Mouse (Mus musculus): ENCODE data around the gene Myl6b.

Gene Myl6b

DNA sequence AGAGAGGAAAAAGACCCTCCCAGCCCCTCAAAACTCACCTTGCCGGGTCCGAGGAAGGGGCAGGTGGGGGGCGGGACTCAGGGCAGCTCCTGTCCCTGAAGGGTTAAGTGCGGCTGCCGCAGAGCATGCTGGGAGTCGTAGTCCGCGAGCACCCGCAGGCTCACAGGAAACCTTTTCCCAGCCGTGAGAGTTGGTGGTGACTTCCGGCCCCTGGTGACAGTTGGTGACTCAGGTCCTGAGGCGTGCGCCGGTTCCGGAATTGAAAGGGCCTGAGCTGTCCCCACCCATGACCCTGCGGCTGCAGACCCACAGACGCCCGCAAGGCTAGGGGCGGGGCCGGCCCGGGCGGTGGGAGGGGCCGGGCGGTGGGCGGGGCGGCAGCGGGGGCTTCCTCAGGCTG is at the start of gene Myl6b:
Myl6b (minus strand) TSS at position 96 of the 400 bp plus-strand sequence.
- DNase-seq (ENCODE audit: low read depth, low spot score), result peak; percentile 97

DNA sequence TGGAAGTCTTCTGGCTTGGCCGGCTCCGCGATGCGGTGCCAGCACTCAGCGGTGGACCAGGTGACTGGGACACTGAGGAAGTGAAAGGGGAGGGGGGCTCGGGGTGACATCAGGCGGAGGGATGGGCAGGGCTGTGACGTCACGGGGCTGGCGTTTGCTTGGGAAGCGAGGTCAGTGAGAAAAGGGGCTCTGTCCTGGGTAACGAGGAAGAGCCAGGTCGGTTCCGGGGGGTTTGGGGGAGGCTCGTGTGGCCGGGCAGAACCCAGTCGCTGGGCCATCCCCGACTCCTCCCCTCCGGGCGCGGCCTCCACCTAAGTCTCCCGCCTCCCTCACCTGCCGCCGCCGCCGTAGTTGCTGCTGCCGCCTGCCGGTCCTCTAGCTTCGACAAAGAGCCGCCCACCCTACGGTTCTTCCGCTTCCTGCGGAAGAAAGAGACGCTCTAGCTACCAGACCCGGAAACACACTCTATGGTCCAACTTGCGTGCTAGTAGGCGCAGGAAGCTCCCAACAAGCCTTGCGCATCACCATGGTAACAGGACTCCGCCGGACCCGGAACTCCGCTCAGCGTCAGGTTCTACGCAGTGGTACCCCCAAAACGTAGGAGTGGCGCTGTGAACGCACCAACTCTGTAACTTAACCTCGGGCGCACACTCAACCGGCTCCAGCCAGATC is 49.0 kb upstream of the Myl6b start, which contains the start of gene Zc3h10:
Zc3h10 (minus strand) TSS at position 414 of the 672 bp plus-strand sequence.
- peak; percentile 97 for DNase-seq (ENCODE audit: low read depth, low spot score)

DNA sequence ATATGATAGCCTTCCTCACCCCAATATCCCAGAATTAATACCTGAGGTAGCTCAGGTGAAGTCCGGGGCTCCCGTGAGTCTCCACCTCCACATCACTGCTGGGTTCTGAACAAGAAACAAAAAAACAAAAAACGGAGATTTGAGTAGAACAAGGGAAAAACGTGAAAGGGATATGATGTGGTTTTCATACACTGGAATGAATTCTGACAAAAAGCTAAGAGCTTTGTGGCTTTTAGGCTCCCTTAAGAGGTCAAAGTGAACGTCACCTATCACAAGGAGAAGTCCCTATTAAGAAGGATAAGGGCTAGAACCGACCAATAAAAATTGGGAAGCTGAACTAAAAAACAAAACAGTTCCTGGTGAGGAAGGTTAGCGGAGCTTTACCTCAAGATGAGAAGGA is 48.3 kb upstream of the Myl6b start:
- DNase-seq (ENCODE audit: low read depth, low spot score), result no peak

DNA sequence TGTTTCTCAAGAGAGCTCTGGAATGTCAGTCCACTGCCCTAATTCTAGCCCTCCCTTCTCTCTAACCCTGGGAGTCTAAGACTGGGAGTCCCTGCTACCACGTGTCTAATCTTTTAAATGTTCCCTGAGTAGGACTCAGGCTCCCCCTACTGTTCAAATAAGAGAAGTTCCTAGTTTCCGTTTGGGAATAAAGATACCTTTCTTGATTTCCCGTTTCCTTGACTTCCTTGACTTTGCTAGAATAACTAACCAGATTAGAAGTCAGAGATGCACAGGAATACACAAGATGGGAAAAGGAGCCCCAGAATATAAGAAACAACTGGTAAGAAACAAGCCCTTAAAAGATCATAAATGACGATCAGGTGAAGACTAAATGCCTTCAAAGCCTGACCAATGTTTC is 47.9 kb upstream of the Myl6b start:
- peak; percentile 79 for DNase-seq (ENCODE audit: low read depth, low spot score)

DNA sequence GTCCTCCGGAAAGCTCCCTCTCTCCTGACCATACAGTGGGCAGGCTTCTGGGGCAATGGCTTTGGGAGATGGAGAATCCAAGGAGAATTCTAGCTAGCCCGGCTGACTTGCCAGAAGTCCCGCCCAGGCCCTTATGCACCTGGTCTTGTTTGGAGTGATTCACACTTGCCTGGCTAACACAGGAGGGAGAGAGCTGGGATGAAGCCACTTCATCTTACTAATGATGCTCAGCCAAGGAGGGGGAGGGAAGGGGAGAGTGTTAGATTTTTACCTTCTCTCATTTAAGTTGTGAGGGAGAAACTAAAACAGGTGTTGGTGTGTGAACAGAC is 47.0 kb upstream of the Myl6b start:
- DNase-seq (ENCODE audit: low read depth, low spot score), result no peak

DNA sequence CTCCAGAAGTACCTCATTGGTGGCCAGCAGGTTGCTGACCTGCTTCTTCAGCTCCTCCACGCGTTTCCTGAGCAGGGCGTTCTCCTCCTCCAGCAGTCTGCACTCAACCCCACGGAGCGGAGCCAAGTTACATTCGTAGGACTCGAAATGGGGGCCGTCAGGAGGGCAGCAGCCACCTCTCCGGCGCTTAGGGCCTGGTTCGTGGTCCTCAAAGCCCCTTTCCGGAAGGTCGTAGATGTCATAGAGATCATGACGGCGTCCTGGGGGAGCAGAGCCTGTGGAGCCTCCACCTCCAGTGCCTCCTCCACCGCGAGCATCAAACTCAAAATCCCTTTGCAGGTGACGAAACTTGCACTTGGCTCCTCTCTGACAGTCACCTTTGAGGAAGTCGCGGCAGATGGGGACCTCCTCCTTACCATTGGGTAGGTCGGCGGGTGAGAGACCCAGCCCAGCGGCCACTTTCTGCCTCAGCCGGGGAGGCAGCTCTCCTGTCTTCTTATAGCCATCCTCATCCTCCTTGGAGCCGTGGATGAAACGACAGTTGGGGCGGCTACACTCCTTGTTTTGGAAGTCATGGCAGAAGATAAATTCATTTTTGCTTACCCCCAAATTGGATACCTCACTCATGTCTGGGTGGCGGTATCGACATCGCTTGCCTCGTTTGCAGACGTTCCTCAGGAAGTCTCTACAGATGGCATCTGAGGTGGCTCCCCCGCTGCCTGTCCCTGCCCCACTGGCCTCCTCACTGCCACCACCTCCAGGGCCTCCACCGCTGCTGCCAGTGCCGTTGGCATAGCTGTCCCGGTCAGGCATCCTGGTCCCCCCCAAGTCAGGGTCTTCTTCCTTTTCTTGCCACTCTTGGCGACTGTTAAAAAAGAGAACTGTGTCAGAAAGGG is 46.4 kb upstream of the Myl6b start:
- DNase-seq (ENCODE audit: low read depth, low spot score), result no peak

DNA sequence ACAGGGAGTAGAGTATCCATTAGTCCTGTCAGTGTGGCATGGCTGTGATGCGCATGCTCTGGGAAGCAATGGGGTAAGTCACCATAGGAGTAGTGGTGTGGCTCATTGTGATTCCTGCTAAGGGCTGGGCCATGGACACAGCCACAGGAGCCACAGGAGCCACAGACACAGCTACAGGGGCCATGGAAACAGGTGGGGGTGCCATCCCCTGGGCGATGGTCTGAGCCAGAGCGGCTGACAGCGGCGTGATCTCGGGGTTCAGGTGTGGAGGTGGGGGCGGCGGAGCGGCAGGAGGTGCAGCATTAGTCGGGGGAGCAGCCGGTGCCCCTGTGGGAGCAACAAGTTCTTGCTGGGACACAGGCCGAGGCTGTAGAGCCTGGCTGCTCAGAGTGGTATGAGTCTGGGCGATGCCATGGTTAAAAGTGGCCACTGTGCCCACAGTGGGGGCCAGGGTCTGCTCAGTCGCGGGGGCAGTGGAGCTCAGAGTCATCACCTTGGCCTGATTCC is 45.7 kb upstream of the Myl6b start:
- DNase-seq (ENCODE audit: low read depth, low spot score), result no peak

DNA sequence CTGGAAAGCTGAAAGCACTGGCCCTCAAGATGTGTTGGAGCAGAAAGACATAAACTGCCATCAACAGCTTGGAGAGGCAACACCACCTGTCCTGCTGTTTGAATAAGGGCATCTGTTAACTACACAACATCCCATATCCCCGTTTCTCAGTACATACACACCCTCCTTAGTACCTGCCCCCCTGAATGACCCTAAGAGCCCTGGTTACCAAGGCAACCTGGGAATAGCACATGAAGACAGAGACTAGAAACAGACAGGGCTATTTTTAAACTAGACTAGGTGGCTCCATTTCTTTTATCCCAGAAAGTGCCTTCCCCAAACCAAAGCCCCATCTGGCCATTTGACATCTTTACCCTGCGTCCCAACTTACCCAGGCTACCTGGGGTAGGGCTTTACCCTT is 44.6 kb upstream of the Myl6b start:
- no peak for DNase-seq (ENCODE audit: low read depth, low spot score)

DNA sequence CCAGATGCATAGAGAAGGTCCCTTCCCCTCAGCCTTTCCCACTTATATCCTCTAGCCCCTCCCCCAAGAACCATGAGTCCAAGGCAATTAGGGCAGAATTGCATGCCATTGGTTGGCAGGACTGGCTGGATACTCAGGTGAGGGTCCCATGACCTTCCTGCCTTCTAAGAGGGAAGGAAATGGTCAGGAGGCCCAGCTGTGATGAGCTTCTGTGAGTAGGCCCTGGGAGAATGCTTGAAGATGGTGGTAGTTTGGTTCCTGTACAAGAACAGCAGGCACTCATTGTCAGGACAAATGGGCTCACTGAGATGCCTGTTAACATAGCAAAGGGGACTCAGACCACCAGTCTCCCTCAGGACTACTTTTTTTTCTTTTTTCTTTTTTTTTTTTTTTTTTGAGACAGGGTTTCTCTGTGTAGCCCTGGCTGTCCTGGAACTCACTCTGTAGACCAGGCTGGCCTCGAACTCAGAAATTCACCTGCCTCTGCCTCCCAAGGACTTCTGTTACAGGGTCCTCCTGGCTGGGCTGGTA is 39.9 kb upstream of the Myl6b start:
- no peak for DNase-seq (ENCODE audit: low read depth, low spot score)

DNA sequence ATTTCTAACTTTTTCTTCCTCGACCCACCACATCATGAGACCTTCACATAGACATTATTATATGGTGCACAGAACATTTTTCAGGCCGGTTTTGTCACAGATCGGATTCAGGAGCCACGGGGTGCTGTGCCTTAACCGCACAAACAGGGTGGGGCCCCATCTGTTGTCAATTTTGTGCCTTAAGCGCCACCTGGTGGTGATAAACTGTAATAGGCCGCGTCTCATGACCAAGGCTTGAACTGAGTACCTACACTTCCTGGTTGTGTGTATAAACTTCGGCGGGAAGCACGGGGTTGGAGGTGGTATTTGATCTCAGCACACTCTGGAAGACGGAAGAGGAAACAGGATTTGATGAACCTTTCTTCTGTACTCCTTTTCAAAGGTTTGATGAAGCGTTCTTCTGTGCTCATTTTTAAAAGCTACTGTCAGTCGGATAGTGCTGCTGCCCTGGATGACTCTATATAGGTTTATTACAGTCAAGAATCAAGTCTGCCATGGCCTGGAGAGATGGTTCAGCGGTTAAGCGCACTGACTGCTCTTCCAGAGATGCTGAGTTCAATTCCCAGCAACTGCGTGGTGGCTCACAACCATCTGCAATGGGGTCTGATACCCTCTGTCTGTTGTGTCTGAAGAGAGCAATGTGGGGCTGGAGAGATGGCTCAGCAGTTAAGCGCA is 37.9 kb upstream of the Myl6b start:
- peak; percentile 91 for DNase-seq (ENCODE audit: low read depth, low spot score)

DNA sequence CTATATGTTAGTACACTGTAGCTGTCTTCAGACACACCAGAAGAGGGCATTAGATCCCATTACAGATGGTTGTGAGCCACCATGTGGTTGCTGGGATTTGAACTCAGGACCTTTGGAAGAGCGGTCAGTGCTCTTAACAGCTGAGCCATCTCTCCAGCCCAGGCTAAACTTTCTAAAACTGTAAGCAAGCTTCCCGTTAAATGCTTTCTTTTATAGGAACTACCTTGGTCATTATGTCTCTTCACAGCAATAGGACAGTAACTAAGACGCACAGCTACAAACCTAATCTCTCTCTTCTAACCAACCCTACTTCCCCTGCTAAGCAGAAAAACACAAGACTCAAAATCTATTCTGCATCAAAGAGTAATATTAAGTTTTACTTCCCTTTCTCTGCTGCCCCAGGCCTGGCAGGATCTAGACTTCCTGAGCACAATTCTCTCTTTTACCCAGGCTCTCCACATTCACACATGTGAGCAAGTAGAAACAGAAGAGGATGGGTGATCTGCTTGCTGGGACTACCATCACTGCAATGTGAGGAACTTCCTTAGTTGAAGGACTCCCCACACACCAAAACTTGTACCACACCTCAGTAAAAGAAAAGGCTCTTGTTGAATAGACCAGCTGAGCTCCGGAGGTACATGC is 37.3 kb upstream of the Myl6b start:
- DNase-seq (ENCODE audit: low read depth, low spot score), result no peak

DNA sequence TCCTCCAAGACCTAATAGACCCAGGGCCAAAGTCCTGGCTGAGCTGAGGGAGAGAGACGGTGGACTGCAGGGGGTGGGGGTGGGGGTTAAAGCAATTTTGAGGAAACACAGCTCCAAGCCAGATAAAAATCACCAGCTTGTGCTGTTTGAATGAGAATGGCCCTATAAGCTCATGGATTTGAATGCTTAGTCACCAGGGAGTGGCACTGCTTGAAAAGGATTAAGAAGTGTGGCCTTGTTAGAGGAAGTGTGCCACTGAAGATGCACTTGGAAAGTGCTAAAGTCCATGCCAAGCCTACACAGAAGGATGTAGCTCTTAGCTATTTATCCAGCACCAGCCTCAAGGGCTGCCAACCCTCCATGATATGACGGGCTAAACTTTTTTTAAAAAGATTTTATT is 36.7 kb upstream of the Myl6b start:
- DNase-seq (ENCODE audit: low read depth, low spot score), result no peak

DNA sequence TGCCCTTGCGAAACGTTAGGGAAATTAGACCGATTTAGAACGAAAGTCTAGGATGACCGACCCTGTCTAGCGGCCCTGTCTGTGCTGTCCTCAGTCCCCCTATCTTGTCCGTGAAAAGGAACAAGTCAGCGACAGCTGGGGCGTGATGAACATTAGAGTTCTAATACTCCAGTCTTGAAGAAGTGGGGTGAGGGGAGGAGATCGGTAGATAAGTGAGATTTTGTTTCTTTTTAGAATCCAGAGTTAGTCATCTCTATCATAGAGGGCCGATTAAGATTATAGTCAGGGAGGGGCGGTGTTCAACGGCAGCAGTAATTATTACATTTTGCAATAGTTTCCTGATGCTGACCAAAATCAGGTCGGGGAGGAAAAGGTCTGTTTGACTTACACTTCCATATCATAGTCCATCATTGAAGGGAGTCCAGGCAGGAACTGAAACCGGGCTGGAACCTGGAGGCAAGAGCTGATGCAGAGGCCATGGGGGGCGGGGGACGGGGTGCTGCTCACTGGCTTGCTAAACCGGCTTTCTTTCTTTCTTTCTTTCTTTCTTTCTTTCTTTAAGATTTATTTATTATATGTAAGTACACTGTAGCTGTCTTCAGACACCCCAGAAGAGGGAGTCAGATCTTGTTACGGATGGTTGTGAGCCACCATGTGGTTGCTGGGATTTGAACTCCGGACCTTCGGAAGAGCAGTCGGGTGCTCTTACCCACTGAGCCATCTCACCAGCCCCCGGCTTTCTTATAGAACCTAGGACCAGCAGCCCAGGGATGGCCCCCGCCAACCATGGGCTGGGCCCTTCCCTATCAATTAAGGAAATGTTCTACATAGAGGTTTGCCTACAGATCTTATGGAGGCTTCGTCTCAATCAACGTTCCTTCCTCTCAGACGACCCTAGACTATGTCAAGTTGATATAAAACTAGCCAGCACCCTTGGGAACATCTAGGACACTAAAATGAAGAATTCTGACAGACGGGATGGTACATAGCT is 28.2 kb upstream of the Myl6b start:
- no peak for DNase-seq (ENCODE audit: low read depth, low spot score)

DNA sequence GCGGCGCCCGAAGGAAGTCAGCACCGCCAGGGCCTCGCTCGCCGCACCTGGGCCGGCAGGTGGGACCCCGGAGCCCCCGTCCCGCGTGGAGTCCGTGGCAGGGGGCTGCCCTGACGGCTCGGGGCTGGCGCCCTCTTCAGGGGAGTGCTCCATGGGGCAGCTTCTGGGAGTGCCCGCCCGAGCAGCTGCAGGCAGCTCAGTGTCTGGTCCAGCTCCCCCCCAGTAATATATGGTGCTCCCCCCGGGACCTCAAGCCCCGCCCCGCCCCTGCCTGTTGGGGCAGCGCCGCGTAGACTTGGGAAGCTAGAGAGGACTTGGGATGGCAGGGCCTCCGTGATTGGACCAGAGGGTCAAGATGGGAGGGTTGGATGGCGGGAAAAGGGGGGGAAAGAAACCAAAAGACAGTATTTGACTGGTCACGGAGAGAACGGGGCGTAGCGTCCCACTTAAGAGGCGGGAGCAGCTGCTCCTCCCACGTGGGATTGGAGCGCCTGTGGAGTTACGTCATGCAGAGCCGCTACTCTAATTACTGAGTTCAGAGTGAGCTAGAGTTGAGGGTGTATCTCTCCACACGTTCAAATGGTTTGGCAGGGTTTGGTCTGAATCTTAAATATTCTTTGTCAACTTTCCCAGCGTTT is 27.3 kb upstream of the Myl6b start, which contains the start of gene Esyt1:
Esyt1 (minus strand) TSS at position 201 of the 638 bp plus-strand sequence.
- DNase-seq (ENCODE audit: low read depth, low spot score), result peak; percentile 98

DNA sequence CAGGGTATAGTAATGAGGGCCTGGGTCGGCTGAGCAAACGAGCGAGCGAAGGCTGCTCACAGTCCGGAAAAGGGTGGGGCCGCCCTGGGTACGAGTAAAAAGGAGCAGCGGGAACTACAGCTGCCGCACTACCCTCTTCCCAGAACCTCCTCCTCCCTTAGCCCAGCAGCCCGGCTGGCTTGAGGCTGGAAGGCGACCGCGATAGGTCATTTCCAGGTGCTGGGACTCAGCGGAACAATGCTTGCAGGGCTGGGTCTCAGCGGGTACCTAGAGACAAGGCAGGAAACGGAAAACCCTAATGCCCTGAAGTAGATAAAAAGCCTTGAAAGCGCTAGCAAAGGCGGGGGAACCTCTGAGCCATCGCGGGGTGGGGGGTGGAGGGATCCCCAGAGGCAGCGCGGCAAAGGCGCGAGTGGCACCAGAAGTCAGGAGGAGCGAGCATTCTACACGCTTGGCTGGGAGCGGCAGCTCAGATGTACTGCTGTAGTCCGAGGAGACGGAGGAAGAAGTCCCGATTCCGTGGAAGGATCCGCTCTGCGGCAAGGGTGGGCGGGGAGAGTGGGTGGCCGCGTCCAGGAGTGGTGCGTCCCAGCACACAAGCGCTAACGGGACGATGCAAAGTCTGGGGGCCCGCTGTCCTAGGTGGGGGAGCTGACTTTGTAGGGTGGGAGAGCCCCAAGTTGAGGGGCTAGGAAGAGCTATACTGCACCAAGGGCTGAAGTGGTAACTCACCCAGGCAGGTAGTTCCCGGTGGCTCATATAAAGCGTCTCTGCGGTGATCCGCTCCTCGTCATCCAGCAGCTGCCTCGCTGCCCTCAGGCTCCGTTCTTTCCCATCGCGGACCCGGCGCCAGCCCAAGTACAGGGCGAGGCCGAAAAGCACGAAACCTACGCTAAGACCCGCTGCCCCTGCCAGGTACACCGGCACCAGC is 26.5 kb upstream of the Myl6b start:
- DNase-seq (ENCODE audit: low read depth, low spot score), result peak; percentile 55

DNA sequence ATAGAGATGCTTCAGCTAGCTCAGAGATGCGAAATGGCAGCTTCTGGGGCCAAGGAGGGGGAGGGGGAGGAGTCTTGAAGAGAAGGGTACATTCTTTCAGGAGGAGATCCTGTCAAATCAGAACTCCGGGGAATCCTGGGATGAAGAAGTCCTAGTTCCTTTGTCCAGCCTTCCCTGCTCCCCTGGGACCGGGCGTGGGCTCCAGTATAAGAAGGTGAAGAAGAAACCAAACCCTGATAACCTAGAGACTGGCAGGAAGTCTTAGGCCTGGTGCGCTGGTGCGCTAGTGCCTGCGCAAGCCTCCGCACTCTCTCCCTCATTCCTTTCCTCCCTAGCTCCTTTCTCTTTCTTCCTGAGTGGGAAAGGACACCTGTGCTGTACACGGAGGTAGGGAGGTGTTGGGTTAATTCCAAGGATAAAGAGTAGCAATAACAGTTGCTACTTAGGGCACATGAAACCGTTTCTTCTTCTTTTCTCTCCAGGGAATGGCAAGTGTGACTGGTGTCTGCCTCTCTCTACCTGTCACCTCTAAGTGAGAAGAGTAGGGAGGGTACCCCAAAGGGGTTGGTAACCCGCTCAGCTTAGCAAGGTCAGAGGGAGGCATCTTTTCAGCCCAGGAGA is 25.7 kb upstream of the Myl6b start:
- DNase-seq (ENCODE audit: low read depth, low spot score), result no peak

DNA sequence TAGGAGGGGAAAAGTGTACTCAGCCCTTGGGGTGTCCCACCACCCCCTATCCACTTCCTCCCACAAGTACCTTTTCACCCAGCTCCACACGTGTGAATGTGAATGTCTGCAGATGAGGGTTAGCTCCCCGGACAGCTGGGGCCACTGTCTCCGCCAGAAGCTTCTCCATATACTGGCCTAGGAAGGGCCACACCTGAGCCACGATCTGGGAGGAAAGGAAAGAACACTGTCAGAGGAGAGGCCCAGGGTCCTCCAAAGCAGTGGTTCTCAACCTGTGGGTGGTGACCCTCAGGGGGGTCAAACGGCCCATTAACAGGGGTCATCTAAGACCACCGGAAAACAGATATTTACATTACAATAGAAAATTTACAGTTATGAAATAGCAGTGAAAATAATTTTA is 23.9 kb upstream of the Myl6b start:
- DNase-seq (ENCODE audit: low read depth, low spot score), result no peak

DNA sequence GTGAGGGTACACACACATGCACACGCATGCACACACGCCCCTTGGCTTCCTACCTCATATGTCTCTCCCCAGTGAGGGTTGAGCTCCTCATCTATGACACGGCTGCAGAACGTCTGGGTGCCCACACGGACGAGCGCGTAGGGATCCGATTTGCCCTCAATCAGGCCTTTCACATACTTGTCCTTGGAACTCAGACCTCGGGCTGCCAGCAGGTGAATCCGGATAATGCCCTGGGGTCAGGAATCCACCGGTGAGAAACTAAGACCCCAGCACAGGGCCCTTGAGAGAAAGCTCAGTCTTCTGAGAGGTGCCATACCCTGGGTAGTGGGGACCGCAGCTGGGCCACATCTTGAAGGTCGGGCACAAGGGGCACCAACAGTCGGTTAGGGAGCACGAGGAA is 22.1 kb upstream of the Myl6b start:
- DNase-seq (ENCODE audit: low read depth, low spot score), result no peak

All from mesoderm, embryonic 11.5 days (tissue).